Mouse (Mus musculus): ENCODE data around the gene Eng. TPM values are rescaled to one million over a fixed set of nuclear protein-coding genes. Genes with fewer than 3 reads are reported as not detected.

The Eng gene
- polyA plus RNA-seq, 1 experiment from 2014 or later = 25.5 TPM

GRCm38 (mm10) chr2:32724832-32725790 is 78.7 kb downstream of the Eng start:
- Histone ChIP-seq H3K4me2 (ENCODE audit: low read depth, low read length, severe bottlenecking) (no peak overlapping the region), H3K4me1 (replicated peaks; ENCODE audit: control insufficient read depth, insufficient read depth, low read length) (no peaks in the 10 kb centered on the region), H3K9ac (ENCODE audit: low read length) (no peak overlapping the region), H3K27ac (ENCODE audit: low read depth, low read length) (no peak overlapping the region), H3K9me3 (ENCODE audit: control insufficient read depth, low read length) (no peaks in the 10 kb centered on the region), H3K36me3 (ENCODE audit: control insufficient read depth, insufficient read depth, low read length) (no peaks in the 10 kb centered on the region), H3K4me3 (ENCODE audit: low read depth, low read length) (no peak overlapping the region), H3K27me3 (ENCODE audit: control insufficient read depth, insufficient read depth, low read length) (no peaks in the 10 kb centered on the region)
- ATAC-seq (replicated peaks; ENCODE audit: low FRiP score) (no peak), DNase-seq (ENCODE audit: low spot score) (no peak)
- 84% methylated on average over 16 of the region's 16 CpGs for WGBS

DNA sequence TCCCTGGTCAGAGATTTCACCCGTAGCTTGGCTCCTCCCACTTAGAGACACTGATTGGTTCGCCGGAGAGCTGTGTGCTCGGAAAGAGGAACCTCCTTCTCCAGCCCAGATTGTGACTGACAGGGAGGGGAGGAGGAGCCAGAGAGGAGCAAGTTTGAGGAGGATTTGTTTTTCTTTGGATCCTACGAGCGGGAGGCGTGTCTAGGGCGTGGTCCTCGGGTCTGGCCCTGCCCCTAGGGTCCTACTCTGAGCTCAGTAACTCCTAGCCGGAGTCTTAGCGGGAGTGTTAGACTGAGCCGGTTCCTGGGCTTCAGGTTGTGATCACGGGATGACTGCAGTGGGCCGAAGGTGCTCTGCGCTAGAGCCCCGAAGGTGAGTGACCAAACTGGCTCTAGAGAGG is 81.0 kb downstream of the Eng start:
- ATAC-seq (replicated peaks; ENCODE audit: low FRiP score) = peak; percentile 96
- peak overlapping the region; percentile 48; the same call in 1 of the 2 replicates for H3K4me2 ChIP-seq (ENCODE audit: low read depth, low read length, severe bottlenecking)
- H3K4me3 ChIP-seq (ENCODE audit: low read depth, low read length) = peak overlapping the region; percentile 18
- no peaks in the 10 kb centered on the region for H3K4me1 ChIP-seq (replicated peaks; ENCODE audit: control insufficient read depth, insufficient read depth, low read length)
- no peaks in the 10 kb centered on the region for H3K27me3 ChIP-seq (ENCODE audit: control insufficient read depth, insufficient read depth, low read length)
- no peaks in the 10 kb centered on the region for H3K36me3 ChIP-seq (ENCODE audit: control insufficient read depth, insufficient read depth, low read length)
- H3K9me3 ChIP-seq (ENCODE audit: control insufficient read depth, low read length) = no peaks in the 10 kb centered on the region
- DNase-seq (ENCODE audit: low spot score) = peak; percentile 94
- under 1% methylated on average over 16 of the region's 16 CpGs for WGBS
- H3K27ac ChIP-seq (ENCODE audit: low read depth, low read length) = no peak overlapping the region
- peak overlapping the region; percentile 9; the same call in 1 of the 2 replicates for H3K9ac ChIP-seq (ENCODE audit: low read length)

DNA sequence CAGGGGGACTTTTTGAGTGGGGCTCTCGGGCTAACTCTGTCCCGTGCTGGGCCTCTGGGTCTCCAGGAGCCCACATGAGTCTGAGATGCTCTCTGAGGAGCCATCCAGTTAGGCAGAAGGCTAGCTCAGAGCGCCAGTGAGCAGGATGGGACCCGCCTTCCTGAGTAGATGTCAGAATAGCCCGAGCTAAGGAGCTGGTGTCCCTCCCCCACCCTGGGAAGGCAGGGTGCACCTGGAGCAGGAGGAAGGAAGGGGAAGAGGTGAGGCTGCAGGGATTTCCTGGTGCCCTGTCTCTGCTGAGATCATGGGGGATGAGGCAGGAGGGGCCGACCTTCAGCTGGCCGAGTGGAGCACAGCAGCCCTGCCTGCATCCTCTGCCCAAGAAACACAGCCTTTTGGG is 82.1 kb downstream of the Eng start:
- Histone ChIP-seq H3K4me3 (ENCODE audit: low read depth, low read length) (no peak overlapping the region), H3K4me2 (ENCODE audit: low read depth, low read length, severe bottlenecking) (peak overlapping the region; percentile 3; the same call in 1 of the 2 replicates), H3K27ac (ENCODE audit: low read depth, low read length) (no peak overlapping the region), H3K36me3 (ENCODE audit: control insufficient read depth, insufficient read depth, low read length) (no peaks in the 10 kb centered on the region), H3K4me1 (replicated peaks; ENCODE audit: control insufficient read depth, insufficient read depth, low read length) (no peaks in the 10 kb centered on the region), H3K9me3 (ENCODE audit: control insufficient read depth, low read length) (no peaks in the 10 kb centered on the region), H3K9ac (ENCODE audit: low read length) (no peak overlapping the region), H3K27me3 (ENCODE audit: control insufficient read depth, insufficient read depth, low read length) (no peaks in the 10 kb centered on the region)
- 52% methylated on average over 7 of the region's 7 CpGs for WGBS
- DNase-seq (ENCODE audit: low spot score) = no peak
- no peak for ATAC-seq (replicated peaks; ENCODE audit: low FRiP score)

GRCm38 (mm10) chr2:32729547-32729946 is 83.2 kb downstream of the Eng start:
- DNase-seq (ENCODE audit: low spot score) (no peak), ATAC-seq (replicated peaks; ENCODE audit: low FRiP score) (no peak)
- H3K9ac ChIP-seq (ENCODE audit: low read length) = no peak overlapping the region
- no peaks in the 10 kb centered on the region for H3K27me3 ChIP-seq (ENCODE audit: control insufficient read depth, insufficient read depth, low read length)
- no peaks in the 10 kb centered on the region for H3K4me1 ChIP-seq (replicated peaks; ENCODE audit: control insufficient read depth, insufficient read depth, low read length)
- H3K4me2 ChIP-seq (ENCODE audit: low read depth, low read length, severe bottlenecking) = no peak overlapping the region
- H3K36me3 ChIP-seq (ENCODE audit: control insufficient read depth, insufficient read depth, low read length) = no peaks in the 10 kb centered on the region
- WGBS = 81% methylated on average over 4 of the region's 4 CpGs
- H3K27ac ChIP-seq (ENCODE audit: low read depth, low read length) = no peak overlapping the region
- H3K4me3 ChIP-seq (ENCODE audit: low read depth, low read length) = no peak overlapping the region
- no peaks in the 10 kb centered on the region for H3K9me3 ChIP-seq (ENCODE audit: control insufficient read depth, low read length)

GRCm38 (mm10) chr2:32730854-32731253 is 84.5 kb downstream of the Eng start:
- no peak overlapping the region for H3K27ac ChIP-seq (ENCODE audit: low read depth, low read length)
- no peak for ATAC-seq (replicated peaks; ENCODE audit: low FRiP score)

DNA sequence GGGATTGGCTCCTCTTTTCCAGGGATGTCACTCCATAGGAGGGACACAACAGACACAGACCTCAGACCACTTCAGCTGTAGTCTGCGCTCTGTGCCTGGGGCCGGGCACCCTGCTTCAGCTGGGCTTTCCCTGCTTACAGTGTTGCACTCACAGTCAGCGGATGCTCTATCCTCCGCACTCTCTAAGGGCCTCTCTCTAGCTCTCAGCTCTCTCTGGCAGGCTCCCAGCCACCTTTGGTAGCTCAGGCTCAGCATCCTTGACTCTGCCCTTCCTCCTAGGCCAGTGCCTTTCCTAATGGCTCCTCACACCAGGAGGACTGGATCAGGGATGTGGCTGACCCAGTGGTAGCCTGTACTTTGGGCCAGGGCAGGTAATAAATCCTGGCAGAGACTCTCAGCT is 85.5 kb downstream of the Eng start:
- no peaks in the 10 kb centered on the region for H3K9me3 ChIP-seq (ENCODE audit: control insufficient read depth, low read length)
- no peaks in the 10 kb centered on the region for H3K27me3 ChIP-seq (ENCODE audit: control insufficient read depth, insufficient read depth, low read length)
- no peaks in the 10 kb centered on the region for H3K36me3 ChIP-seq (ENCODE audit: control insufficient read depth, insufficient read depth, low read length)
- no peak overlapping the region for H3K4me2 ChIP-seq (ENCODE audit: low read depth, low read length, severe bottlenecking)
- no peak for DNase-seq (ENCODE audit: low spot score)
- H3K4me1 ChIP-seq (replicated peaks; ENCODE audit: control insufficient read depth, insufficient read depth, low read length) = no peaks in the 10 kb centered on the region
- no peak overlapping the region for H3K4me3 ChIP-seq (ENCODE audit: low read depth, low read length)
- ATAC-seq (replicated peaks; ENCODE audit: low FRiP score) = no peak
- no peak overlapping the region for H3K9ac ChIP-seq (ENCODE audit: low read length)
- 79% methylated on average over 4 of the region's 4 CpGs for WGBS
- H3K27ac ChIP-seq (ENCODE audit: low read depth, low read length) = no peak overlapping the region

More at GRCm38 (mm10) chr2:32730854-32731253, 84.5 kb downstream of the Eng start:
- Histone ChIP-seq H3K27me3 (ENCODE audit: control insufficient read depth, insufficient read depth, low read length) (no peaks in the 10 kb centered on the region), H3K4me3 (ENCODE audit: low read depth, low read length) (no peak overlapping the region), H3K4me2 (ENCODE audit: low read depth, low read length, severe bottlenecking) (no peak overlapping the region), H3K4me1 (replicated peaks; ENCODE audit: control insufficient read depth, insufficient read depth, low read length) (no peaks in the 10 kb centered on the region), H3K9me3 (ENCODE audit: control insufficient read depth, low read length) (no peaks in the 10 kb centered on the region), H3K9ac (ENCODE audit: low read length) (no peak overlapping the region), H3K36me3 (ENCODE audit: control insufficient read depth, insufficient read depth, low read length) (no peaks in the 10 kb centered on the region)
- 59% methylated on average over 11 of the region's 11 CpGs for WGBS
- DNase-seq (ENCODE audit: low spot score) = peak; percentile 62

MicroRNA genes within 50 kb of the gene (microRNA counts, 519-probe panel; counts per million panel counts)
- microRNA mmu-miR-1954 = 31.2 counts per million
- microRNA mmu-miR-2861 = 31.2 counts per million

Small RNAs within 50 kb of the gene (microRNA-seq; reads per million reads assigned to microRNA genes)
- not detected for gene Gm47291 (ENCODE audit: insufficient number of aligned reads)
- not detected for gene Mir1954 (ENCODE audit: insufficient number of aligned reads)
- gene Mir2861 (ENCODE audit: insufficient number of aligned reads) = not detected
- gene Mir3960 (ENCODE audit: insufficient number of aligned reads) = not detected
- gene Mir8093 (ENCODE audit: insufficient number of aligned reads) = not detected

Other genes with a start within 250 kb of the Eng start
- gene Naif1, start 196.1 kb upstream of the Eng start, polyA plus RNA-seq (2014; fragmentation: Nextera tagmentation; extraction: Ambion mirVana) = 6.6 and 7.1 TPM in 2 replicates
- gene Slc25a25, start 195.2 kb upstream of the Eng start, polyA plus RNA-seq (2014; fragmentation: Nextera tagmentation; extraction: Ambion mirVana) = 25.9 and 26.6 TPM in 2 replicates
- gene Fam102a, start 111.3 kb upstream of the Eng start, polyA plus RNA-seq (2014; fragmentation: Nextera tagmentation; extraction: Ambion mirVana) = 10.4 and 10.6 TPM in 2 replicates
- gene Dpm2, start 75.7 kb upstream of the Eng start, polyA plus RNA-seq (2014; fragmentation: Nextera tagmentation; extraction: Ambion mirVana) = 98.9 and 102 TPM in 2 replicates
- gene Pip5kl1, start 71.8 kb upstream of the Eng start, polyA plus RNA-seq (2014; fragmentation: Nextera tagmentation; extraction: Ambion mirVana) = 1.8 and 2.3 TPM in 2 replicates
- gene 9430097D07Rik, start 70.9 kb upstream of the Eng start, polyA plus RNA-seq (2014; fragmentation: Nextera tagmentation; extraction: Ambion mirVana) = 0.35 TPM in 1 of 2 replicates, not detected in the other
- gene St6galnac4, start 59.5 kb upstream of the Eng start, polyA plus RNA-seq (2014; fragmentation: Nextera tagmentation; extraction: Ambion mirVana) = 15.4 and 16.7 TPM in 2 replicates
- gene St6galnac6, start 46.9 kb upstream of the Eng start, polyA plus RNA-seq (2014; fragmentation: Nextera tagmentation; extraction: Ambion mirVana) = 4.7 and 5.1 TPM in 2 replicates
- gene Ak1, start 24.8 kb upstream of the Eng start, polyA plus RNA-seq (2014; fragmentation: Nextera tagmentation; extraction: Ambion mirVana) = 18.9 and 20.6 TPM in 2 replicates
- 21.9 and 22.3 TPM in 2 replicates for gene Fpgs, start 57.5 kb downstream of the Eng start, polyA plus RNA-seq (2014; fragmentation: Nextera tagmentation; extraction: Ambion mirVana)
- gene Cdk9, start 66.5 kb downstream of the Eng start, polyA plus RNA-seq (2014; fragmentation: Nextera tagmentation; extraction: Ambion mirVana) = 79.2 and 95.7 TPM in 2 replicates
- 33.2 and 33.7 TPM in 2 replicates for gene Sh2d3c, start 74.5 kb downstream of the Eng start, polyA plus RNA-seq (2014; fragmentation: Nextera tagmentation; extraction: Ambion mirVana)
- 2.1 and 2.3 TPM in 2 replicates for gene 6330409D20Rik, start 94.4 kb downstream of the Eng start, polyA plus RNA-seq (2014; fragmentation: Nextera tagmentation; extraction: Ambion mirVana)
- 56.8 and 68.3 TPM in 2 replicates for gene Tor2a, start 110.6 kb downstream of the Eng start, polyA plus RNA-seq (2014; fragmentation: Nextera tagmentation; extraction: Ambion mirVana)
- gene Ttc16, start 129.0 kb downstream of the Eng start, polyA plus RNA-seq (2014; fragmentation: Nextera tagmentation; extraction: Ambion mirVana) = 0.80 and 0.84 TPM in 2 replicates
- gene Ptrh1, start 129.2 kb downstream of the Eng start, polyA plus RNA-seq (2014; fragmentation: Nextera tagmentation; extraction: Ambion mirVana) = 3.3 and 4.6 TPM in 2 replicates
- gene Cfap157, start 137.8 kb downstream of the Eng start, polyA plus RNA-seq (2014; fragmentation: Nextera tagmentation; extraction: Ambion mirVana) = 0.33 and 0.87 TPM in 2 replicates
- 44.0 and 44.6 TPM in 2 replicates for gene Stxbp1, start 200.7 kb downstream of the Eng start, polyA plus RNA-seq (2014; fragmentation: Nextera tagmentation; extraction: Ambion mirVana)
- gene Fam129b, start 229.5 kb downstream of the Eng start, polyA plus RNA-seq (2014; fragmentation: Nextera tagmentation; extraction: Ambion mirVana) = 13.8 and 15.4 TPM in 2 replicates